Mouse (Mus musculus) embryonic facial prominence, embryonic 14.5 days (tissue): Measurements from ENCODE around the gene Slc43a2. TPM values are rescaled to one million over a fixed set of nuclear protein-coding genes. Genes with fewer than 3 reads are reported as not detected.
A peak's percentile ranks its signal among the peaks of the same experiment; 100 is the strongest.

Source experiments
- ATAC-seq: fragments of 200-750 bp; cut with Nextera tagmentation; 2 replicates; pipeline ENCODE4 v1.8.0; 2017; ENCODE audit warnings: low read depth, moderate number of reproducible peaks, moderate TSS enrichment
- DNase-seq: peaks from one replicate; pipeline ENCODE4 v3.0.0-alpha.2; 2015; ENCODE audit warnings: low spot score
- H3K27ac ChIP-seq: fragments of 300-500 bp; sonication (generic); replicated peaks from 2 replicates; pipeline ENCODE4 v1.5.1; 2014; ENCODE audit warnings: low read depth, mild to moderate bottlenecking, low read length, moderate library complexity
- H3K27me3 ChIP-seq: fragments of 300-500 bp; sonication (generic); replicated peaks from 2 replicates; pipeline ENCODE4 v1.6.1; 2014; ENCODE audit warnings: low read length; ENCODE audit not compliant: control insufficient read depth, insufficient read depth
- H3K36me3 ChIP-seq: fragments of 300-500 bp; sonication (generic); 2 replicates; pipeline ENCODE4 v1.6.1; 2014; ENCODE audit warnings: low read length, mixed read lengths; ENCODE audit not compliant: control insufficient read depth, insufficient read depth
- H3K4me1 ChIP-seq: fragments of 300-500 bp; sonication (generic); 2 replicates; pipeline ENCODE4 v1.6.1; 2014; ENCODE audit warnings: antibody characterized with exemption, low read length; ENCODE audit not compliant: control insufficient read depth, insufficient read depth
- H3K4me2 ChIP-seq: fragments of 300-500 bp; sonication (generic); 2 replicates; pipeline ENCODE4 v1.6.1; 2014; ENCODE audit warnings: low read depth, mild to moderate bottlenecking, low read length, moderate library complexity, mixed read lengths
- H3K4me3 ChIP-seq: fragments of 300-500 bp; sonication (generic); 2 replicates; pipeline ENCODE4 v1.5.1; 2014; ENCODE audit warnings: low read depth, mild to moderate bottlenecking, low read length
- H3K9ac ChIP-seq: fragments of 300-500 bp; sonication (generic); 2 replicates; pipeline ENCODE4 v1.6.1; 2014; ENCODE audit warnings: low read depth, mild to moderate bottlenecking, low read length, moderate library complexity, mixed read lengths
- H3K9me3 ChIP-seq: fragments of 300-500 bp; sonication (generic); 2 replicates; pipeline ENCODE4 v1.6.1; 2016; ENCODE audit warnings: low read length; ENCODE audit not compliant: control insufficient read depth
- WGBS: fragments of 180-500 bp; shearing (Covaris S2); extraction: QIAGEN DNeasy Blood & Tissue Kit; methylation state at CpG from one replicate; pipeline ENCODE4 v1.1.7; 2014; 5-methylcytosine and 5-hydroxymethylcytosine counted together
- polyA plus RNA-seq: library from polyadenylated mRNA; unstranded; fragments of >200 nt; fragmentation: Nextera tagmentation; extraction: Ambion mirVana; gene quantifications from 2 replicates; pipeline ENCODE4 v1.2.1, GENCODE M21; 2014

The Slc43a2 gene
- polyA plus RNA-seq, 1 experiment from 2014 or later, result 4.3 TPM

DNA sequence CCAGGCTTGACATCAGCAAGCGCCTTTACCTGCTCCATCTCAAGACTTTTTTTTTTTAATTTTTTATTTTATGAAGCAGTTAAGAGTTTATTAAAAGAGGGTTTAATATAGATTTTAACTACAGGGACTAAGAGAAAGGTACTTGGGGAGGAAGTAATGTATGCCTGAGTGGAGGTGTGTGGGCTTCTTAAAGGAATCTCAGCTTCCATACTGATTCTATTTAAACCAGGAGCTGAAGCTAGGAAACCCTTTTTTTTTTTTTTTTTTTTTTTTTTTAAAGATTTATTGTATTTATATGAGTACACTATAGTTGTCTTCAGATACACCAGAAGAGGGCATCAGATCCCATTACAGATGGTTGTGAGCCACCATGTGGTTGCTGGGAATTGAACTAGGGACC, 83.3 kb downstream of the Slc43a2 start:
- Histone ChIP-seq H3K4me3 (no peak overlapping the region), H3K9ac (no peak overlapping the region), H3K4me1 (no peaks in the 10 kb centered on the region), H3K27ac (no peak overlapping the region), H3K27me3 (no peaks in the 10 kb centered on the region), H3K9me3 (no peaks in the 10 kb centered on the region), H3K4me2 (no peak overlapping the region), H3K36me3 (peaks cover 79% of the 10 kb centered on the region)
- ATAC-seq (no peak), DNase-seq (no peak)
- WGBS, result 98% methylated on average over 1 of the region's 1 CpGs

DNA sequence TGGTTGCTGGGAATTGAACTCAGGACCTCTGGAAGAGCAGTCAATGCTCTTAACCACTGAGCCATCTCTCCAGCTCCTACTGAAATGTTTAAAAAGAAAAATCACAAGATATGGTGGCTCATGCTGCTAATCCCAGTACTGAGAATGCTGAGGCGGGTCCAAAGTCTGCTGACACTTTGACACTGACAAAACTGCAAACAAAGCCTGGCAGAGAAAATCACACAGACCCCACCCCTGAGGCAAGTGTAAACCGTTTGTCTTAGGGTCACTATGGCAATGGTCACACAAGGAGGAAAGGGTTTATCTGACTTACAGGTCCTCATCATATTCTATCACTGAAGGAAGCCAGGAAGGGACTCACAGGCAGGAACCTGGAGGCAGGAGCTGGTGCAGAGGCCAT, 84.1 kb downstream of the Slc43a2 start:
- Histone ChIP-seq H3K27ac (no peak overlapping the region), H3K4me1 (no peaks in the 10 kb centered on the region), H3K36me3 (peaks cover 79% of the 10 kb centered on the region), H3K9ac (no peak overlapping the region), H3K9me3 (no peaks in the 10 kb centered on the region), H3K4me2 (no peak overlapping the region), H3K4me3 (no peak overlapping the region), H3K27me3 (no peaks in the 10 kb centered on the region)
- ATAC-seq (no peak), DNase-seq (no peak)
- WGBS, result 86% methylated on average over 2 of the region's 2 CpGs

DNA sequence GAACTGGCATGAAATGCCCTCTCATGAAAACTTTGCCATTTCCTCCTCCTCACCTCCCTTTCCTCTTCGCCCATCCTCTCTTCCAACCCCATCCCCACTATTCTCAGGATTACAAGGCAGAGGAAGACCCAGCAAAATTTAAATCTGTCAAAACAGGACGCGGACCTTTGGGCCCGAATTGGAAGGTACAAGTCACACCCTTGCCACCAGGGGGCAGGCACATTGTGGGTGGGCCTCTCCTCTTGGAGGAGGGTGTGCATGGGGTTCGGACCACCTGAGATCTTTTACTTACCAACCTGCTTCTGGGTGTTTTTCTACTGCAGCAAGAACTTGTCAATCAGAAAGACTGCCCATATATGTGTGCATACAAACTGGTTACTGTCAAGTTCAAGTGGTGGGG, 87.6 kb downstream of the Slc43a2 start:
- ATAC-seq (no peak), DNase-seq (no peak)
- Histone ChIP-seq H3K4me1 (no peaks in the 10 kb centered on the region), H3K4me3 (no peak overlapping the region), H3K4me2 (no peak overlapping the region), H3K9me3 (no peaks in the 10 kb centered on the region), H3K27me3 (no peaks in the 10 kb centered on the region), H3K27ac (no peak overlapping the region), H3K9ac (no peak overlapping the region), H3K36me3 (peaks cover 68% of the 10 kb centered on the region)
- 86% methylated on average over 5 of the region's 5 CpGs for WGBS

DNA sequence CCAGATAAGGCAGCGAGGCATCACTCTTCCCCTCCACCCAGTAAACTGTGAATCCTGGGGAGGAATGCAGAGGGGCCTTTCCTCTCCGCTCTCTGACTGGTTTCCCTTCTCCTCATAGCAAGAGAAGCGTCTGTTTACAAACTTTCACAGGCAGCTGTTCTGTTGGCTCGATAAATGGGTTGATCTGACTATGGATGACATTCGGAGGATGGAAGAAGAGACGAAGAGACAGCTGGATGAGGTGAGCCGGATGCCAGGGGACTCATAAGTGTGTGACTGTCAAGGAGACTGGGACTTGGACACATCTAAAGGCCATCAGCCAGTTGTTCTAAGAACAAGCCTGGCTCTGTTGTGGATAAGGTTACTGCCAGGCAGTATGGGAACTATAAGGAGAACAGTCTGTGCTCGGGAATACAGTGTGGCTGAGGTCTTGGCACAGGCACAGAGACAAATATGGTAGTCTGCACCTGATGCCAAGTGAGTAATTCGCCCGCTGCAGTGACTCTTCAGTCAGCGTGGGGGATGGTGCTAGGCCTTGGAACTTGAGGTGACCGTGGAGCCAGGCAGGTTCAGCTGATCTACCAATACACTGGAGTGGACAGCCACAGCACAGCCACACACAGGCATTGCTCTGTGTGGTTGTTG, 88.8 kb downstream of the Slc43a2 start:
- 90% methylated on average over 12 of the region's 12 CpGs for WGBS
- H3K27ac ChIP-seq, result no peak overlapping the region

DNA sequence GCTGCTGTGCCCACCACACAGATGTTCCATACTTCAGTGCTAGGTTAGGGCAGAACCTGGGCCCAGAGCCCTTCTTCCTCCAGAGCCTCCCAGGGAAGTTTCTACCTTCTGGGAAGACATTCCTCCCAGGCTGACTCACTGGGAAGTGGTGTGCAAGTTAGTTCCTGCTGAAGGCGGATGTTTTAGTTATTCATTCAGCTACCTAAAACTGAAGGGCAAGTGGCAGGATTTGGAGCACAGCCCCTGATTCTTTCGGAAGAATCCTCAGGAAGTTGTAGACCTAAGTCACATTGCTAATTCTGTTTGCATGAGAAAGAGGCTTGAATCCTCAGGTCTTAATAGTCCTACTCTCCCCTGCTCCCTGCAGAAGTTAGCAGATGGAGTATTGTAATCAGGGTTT, 89.9 kb downstream of the Slc43a2 start:
- no peak for DNase-seq
- Histone ChIP-seq H3K36me3 (peaks cover 71% of the 10 kb centered on the region), H3K9ac (no peak overlapping the region), H3K4me3 (no peak overlapping the region), H3K4me1 (no peaks in the 10 kb centered on the region), H3K27ac (no peak overlapping the region), H3K4me2 (no peak overlapping the region), H3K9me3 (no peaks in the 10 kb centered on the region), H3K27me3 (no peaks in the 10 kb centered on the region)
- no peak for ATAC-seq
- 91% methylated on average over 2 of the region's 2 CpGs for WGBS

More for the DNA sequence above, 88.8 kb downstream of the Slc43a2 start:
- Histone ChIP-seq H3K36me3 (peaks cover 66% of the 10 kb centered on the region), H3K4me3 (no peak overlapping the region), H3K9me3 (no peaks in the 10 kb centered on the region), H3K9ac (no peak overlapping the region), H3K27me3 (no peaks in the 10 kb centered on the region), H3K4me1 (no peaks in the 10 kb centered on the region), H3K4me2 (no peak overlapping the region)
- ATAC-seq, result 0 out of 2 replicates have a peak, but pooled peaks have one; percentile 15
- DNase-seq, result no peak

DNA sequence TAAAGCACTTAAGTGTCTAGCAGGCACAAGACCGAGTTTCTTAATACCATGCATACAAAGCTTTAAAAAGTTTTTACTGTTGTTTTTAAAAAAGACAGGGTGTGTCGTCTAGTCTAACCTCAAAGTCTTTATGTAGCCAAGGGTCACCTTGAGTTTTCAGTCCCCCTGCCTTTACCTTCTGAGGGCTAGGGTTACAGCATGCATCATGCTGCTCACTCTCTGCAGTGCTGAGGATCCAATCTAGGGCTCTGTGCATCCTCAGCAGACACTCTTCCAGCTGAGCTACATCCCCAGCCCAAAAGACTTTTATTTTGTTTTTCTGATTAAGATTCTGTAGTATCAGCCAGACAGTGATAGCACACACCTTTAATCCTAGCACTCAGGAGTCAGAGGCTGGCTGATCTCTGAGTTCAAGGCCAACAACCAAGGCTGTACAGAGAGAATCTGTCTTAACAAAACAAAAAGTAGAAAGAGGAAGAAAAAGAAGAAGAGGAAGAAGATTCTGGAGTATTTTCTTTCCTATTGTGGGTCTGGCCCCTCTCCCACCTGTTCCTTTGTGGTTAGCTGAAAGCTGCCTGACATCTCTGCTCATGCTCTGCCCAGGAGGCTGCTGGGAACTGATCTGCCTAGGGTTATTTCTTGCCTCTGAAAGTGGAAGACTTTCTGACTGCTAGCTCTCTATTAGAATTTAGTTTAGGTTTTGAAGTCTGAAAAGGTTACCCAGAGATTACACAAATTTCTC, 91.3 kb downstream of the Slc43a2 start:
- ATAC-seq, result no peak
- Histone ChIP-seq H3K27me3 (no peaks in the 10 kb centered on the region), H3K36me3 (peaks cover 73% of the 10 kb centered on the region), H3K9me3 (no peaks in the 10 kb centered on the region), H3K9ac (no peak overlapping the region; the same call in 1 of the 2 replicates), H3K4me2 (no peak overlapping the region), H3K27ac (no peak overlapping the region), H3K4me3 (no peak overlapping the region), H3K4me1 (no peaks in the 10 kb centered on the region)
- WGBS, result 78% methylated on average over 2 of the region's 2 CpGs
- no peak for DNase-seq

DNA sequence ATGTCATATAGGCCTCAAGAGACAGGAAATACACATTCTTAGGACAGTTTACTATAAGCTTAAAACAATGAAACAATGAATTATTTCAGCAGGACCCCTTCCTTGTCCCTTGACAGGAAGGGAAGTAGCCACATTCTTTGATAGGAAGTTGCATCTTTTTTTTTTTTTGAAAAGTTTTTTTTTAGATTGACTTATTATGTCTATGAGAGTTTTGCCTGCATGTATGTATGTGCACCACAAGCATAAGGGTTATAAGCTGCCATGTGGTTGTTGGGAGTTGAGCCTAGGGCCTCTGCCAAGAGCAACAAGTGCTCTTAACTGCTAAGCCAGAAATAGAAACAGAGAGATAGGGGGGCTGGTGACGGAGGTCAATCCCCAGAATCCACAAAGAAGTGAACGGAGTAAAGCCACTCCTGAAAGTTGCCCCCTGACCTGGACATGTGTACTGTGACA, 92.6 kb downstream of the Slc43a2 start:
- Histone ChIP-seq H3K4me1 (no peaks in the 10 kb centered on the region), H3K4me2 (no peak overlapping the region), H3K27me3 (no peaks in the 10 kb centered on the region), H3K36me3 (peaks cover 78% of the 10 kb centered on the region), H3K4me3 (no peak overlapping the region), H3K9ac (no peak overlapping the region), H3K27ac (peak overlapping the region; percentile 34; the same call in 1 of the 2 replicates), H3K9me3 (no peaks in the 10 kb centered on the region)
- no peak for ATAC-seq
- DNase-seq, result no peak
- WGBS, result 58% methylated on average over 2 of the region's 2 CpGs

DNA sequence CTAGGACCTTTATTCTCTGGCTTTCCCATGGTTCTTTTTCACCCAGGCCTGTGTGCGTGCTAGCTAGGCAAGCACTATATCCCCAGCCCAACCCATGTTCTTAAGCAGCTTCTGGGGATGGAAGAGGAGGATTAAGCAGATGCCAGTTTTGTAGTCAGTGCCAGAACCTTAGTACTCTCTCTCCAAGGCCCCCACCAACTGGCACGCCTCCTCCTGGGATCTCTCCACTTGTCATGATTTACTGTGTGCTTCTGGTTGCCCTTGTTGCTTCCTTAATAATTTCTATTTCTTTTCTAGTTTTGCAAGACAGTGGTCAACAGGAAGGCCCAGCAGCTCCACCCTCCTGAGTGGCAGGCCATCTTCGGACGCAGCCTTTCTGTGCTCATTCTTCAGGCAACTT, 94.3 kb downstream of the Slc43a2 start:
- Histone ChIP-seq H3K9ac (no peak overlapping the region), H3K4me3 (no peak overlapping the region), H3K27ac (no peak overlapping the region), H3K27me3 (no peaks in the 10 kb centered on the region), H3K4me2 (no peak overlapping the region), H3K9me3 (no peaks in the 10 kb centered on the region), H3K4me1 (0 out of 2 replicates have a peak, but pooled peaks cover 5% of the 10 kb centered on the region), H3K36me3 (peaks cover 61% of the 10 kb centered on the region)
- 94% methylated on average over 4 of the region's 4 CpGs for WGBS
- ATAC-seq (no peak), DNase-seq (no peak)
